Mouse (Mus musculus) heart, adult 2 months (tissue): ENCODE results near the gene Cdhr4. TPM values are rescaled to one million over a fixed set of nuclear protein-coding genes. Genes with fewer than 3 reads are reported as not detected.

Source experiments
- DNase-seq, 2 experiments: peaks; one replicate each; pipeline ENCODE4 v3.0.0; 2021
- H3K27ac ChIP-seq: fragments of 200-600 bp; 2 replicates; pipeline ENCODE4 v1.8.1; 2022
- H3K27me3 ChIP-seq: fragments of 200-500 bp; 2 replicates; pipeline ENCODE4 v1.6.1; 2012; ENCODE audit warnings: mild to moderate bottlenecking, low read length, inconsistent platforms, mixed read lengths; ENCODE audit not compliant: control insufficient read depth, insufficient read depth
- H3K36me3 ChIP-seq: fragments of 200-500 bp; 2 replicates; pipeline ENCODE4 v1.6.1; 2012; ENCODE audit warnings: low read length, inconsistent platforms; ENCODE audit not compliant: control insufficient read depth, insufficient read depth
- H3K4me1 ChIP-seq: fragments of 200-500 bp; 2 replicates; pipeline ENCODE4 v1.6.1; 2011; ENCODE audit warnings: low read length; ENCODE audit not compliant: control insufficient read depth, insufficient read depth
- H3K4me3 ChIP-seq: fragments of 200-600 bp; 2 replicates; pipeline ENCODE4 v1.8.1; 2022
- H3K79me2 ChIP-seq: fragments of 200-500 bp; replicated peaks from 2 replicates; pipeline ENCODE4 v1.6.1; 2012; ENCODE audit warnings: mild to moderate bottlenecking, inconsistent platforms, low read length, moderate library complexity, mixed read lengths; ENCODE audit not compliant: control insufficient read depth, insufficient read depth
- H3K9ac ChIP-seq: fragments of 200-500 bp; 2 replicates; pipeline ENCODE4 v1.6.1; 2012; ENCODE audit warnings: low read depth, mild to moderate bottlenecking, control low read depth, inconsistent platforms, low read length, mixed read lengths
- CTCF ChIP-seq: fragments of 200-600 bp; IDR thresholded peaks from 2 replicates; pipeline ENCODE4 v1.8.1; 2022; ENCODE audit warnings: antibody characterized with exemption, mild to moderate bottlenecking, moderate library complexity
- EP300 ChIP-seq: fragments of 200-500 bp; IDR thresholded peaks from 2 replicates; pipeline ENCODE4 v1.6.1; 2011; ENCODE audit warnings: low read depth, low read length, control low read depth; ENCODE audit not compliant: insufficient read depth
- POLR2A ChIP-seq: fragments of 200-500 bp; IDR thresholded peaks from 2 replicates; pipeline ENCODE4 v1.6.1; 2011; ENCODE audit warnings: mild to moderate bottlenecking, low read depth, low read length, control low read depth; ENCODE audit not compliant: insufficient read depth
- WGBS: fragments of 180-500 bp; shearing (Covaris S2); methylation state at CpG from one replicate; pipeline ENCODE4 v1.1.7; 2018; 5-methylcytosine and 5-hydroxymethylcytosine counted together
- intact Hi-C: fragments of 180-260 bp; cut with DNase I; formaldehyde crosslinking; loops from one replicate; pipeline ENCODE4 v1.15.1; 2025
- polyA plus RNA-seq: library from polyadenylated mRNA; depleted of rRNA; stranded (reverse); fragments of >200 nt; gene quantifications from 2 replicates; pipeline ENCODE4 v1.2.3, GENCODE M21; 2012
- total RNA-seq, 2 experiments: library from RNA; stranded (reverse); gene quantifications; 2 replicates each; pipeline ENCODE4 v1.2.3; 2021

The Cdhr4 gene
- total and polyA plus RNA-seq, 3 experiments: 0.20 to 8.8 (median 1.1) TPM

- DNase-seq: no peak
- no peak overlapping the region for H3K9ac ChIP-seq
Observed at GRCm38 (mm10) chr9:107955613-107956289, 36.5 kb upstream of the Cdhr4 start.

GRCm38 (mm10) chr9:107957141-107957540, 35.2 kb upstream of the Cdhr4 start:
- Histone ChIP-seq H3K36me3 (no peaks in the 10 kb centered on the region), H3K4me3 (no peak overlapping the region), H3K4me1 (no peaks in the 10 kb centered on the region), H3K9ac (no peak overlapping the region), H3K27ac (no peak overlapping the region), H3K79me2 (no peaks in the 10 kb centered on the region), H3K27me3 (no peaks in the 10 kb centered on the region)
- DNase-seq: no peak
- WGBS: 66% methylated on average over 6 of the region's 6 CpGs
- no peak for TF ChIP-seq POLR2A
- TF ChIP-seq EP300: no peak
- no peak for TF ChIP-seq CTCF
- intact Hi-C loops: loop anchor here (2.0 kb wide), 1 partner anchor 78 kb away; no protein-coding TSS in a partner anchor

More at GRCm38 (mm10) chr9:107955613-107956289, 36.5 kb upstream of the Cdhr4 start:
- Histone ChIP-seq H3K36me3 (no peaks in the 10 kb centered on the region), H3K4me1 (no peaks in the 10 kb centered on the region), H3K4me3 (no peak overlapping the region), H3K27ac (no peak overlapping the region), H3K79me2 (no peaks in the 10 kb centered on the region), H3K27me3 (no peaks in the 10 kb centered on the region)
- intact Hi-C loops: loop anchor here (2.0 kb wide), 1 partner anchor 79 kb away; no protein-coding TSS in a partner anchor
- 67% methylated on average over 6 of the region's 6 CpGs for WGBS
- TF ChIP-seq CTCF: no peak

- Histone ChIP-seq H3K27me3 (no peaks in the 10 kb centered on the region), H3K36me3 (no peaks in the 10 kb centered on the region), H3K9ac (no peak overlapping the region), H3K79me2 (no peaks in the 10 kb centered on the region), H3K4me1 (peaks cover 4% of the 10 kb centered on the region), H3K4me3 (no peak overlapping the region), H3K27ac (no peak overlapping the region)
- intact Hi-C loops: loop anchor here (5.0 kb wide), 1 partner anchor 42 kb away; the partner anchor contains the start of gene Ip6k1
- WGBS: 83% methylated on average over 6 of the region's 6 CpGs
- no peak for DNase-seq
- no peak for TF ChIP-seq EP300
- TF ChIP-seq CTCF: no peak
- TF ChIP-seq POLR2A: no peak
Observed at GRCm38 (mm10) chr9:107959896-107960295, 32.4 kb upstream of the Cdhr4 start.

GRCm38 (mm10) chr9:107960928-107961327, 31.4 kb upstream of the Cdhr4 start:
- Histone ChIP-seq H3K4me1 (peaks cover 4% of the 10 kb centered on the region), H3K27me3 (no peaks in the 10 kb centered on the region), H3K79me2 (no peaks in the 10 kb centered on the region), H3K36me3 (no peaks in the 10 kb centered on the region), H3K9ac (no peak overlapping the region), H3K4me3 (no peak overlapping the region), H3K27ac (no peak overlapping the region)
- WGBS: 79% methylated on average over 4 of the region's 4 CpGs
- peak; percentile 31 for TF ChIP-seq CTCF
- TF ChIP-seq POLR2A: no peak
- DNase-seq: no peak
- intact Hi-C loops: loop anchor here (5.0 kb wide), 1 partner anchor 41 kb away; the partner anchor contains the start of gene Ip6k1

GRCm38 (mm10) chr9:107961351-107961762, 30.9 kb upstream of the Cdhr4 start:
- Histone ChIP-seq H3K27me3 (no peaks in the 10 kb centered on the region), H3K4me1 (peaks cover 6% of the 10 kb centered on the region), H3K9ac (no peak overlapping the region), H3K36me3 (no peaks in the 10 kb centered on the region), H3K4me3 (no peak overlapping the region), H3K79me2 (no peaks in the 10 kb centered on the region), H3K27ac (no peak overlapping the region)
- DNase-seq: no peak
- intact Hi-C loops: loop anchor here (5.0 kb wide), 1 partner anchor 41 kb away; the partner anchor contains the start of gene Ip6k1
- TF ChIP-seq CTCF: no peak
- TF ChIP-seq POLR2A: no peak
- no peak for TF ChIP-seq EP300
- WGBS: 89% methylated on average over 10 of the region's 10 CpGs

GRCm38 (mm10) chr9:107961881-107962280, 30.4 kb upstream of the Cdhr4 start:
- intact Hi-C loops: loop anchor here (2.0 to 5.0 kb wide), 2 partner anchors 40 to 57 kb away; partner anchors contain the start of gene Ip6k1
- H3K9ac ChIP-seq: no peak overlapping the region
- no peaks in the 10 kb centered on the region for H3K27me3 ChIP-seq
- TF ChIP-seq CTCF (peak; percentile 55), POLR2A (no peak)
- H3K27ac ChIP-seq: no peak overlapping the region
- peak in 1 of 2 experiments; percentile 31 for DNase-seq
- H3K36me3 ChIP-seq: no peaks in the 10 kb centered on the region
- H3K79me2 ChIP-seq: no peaks in the 10 kb centered on the region
- H3K4me1 ChIP-seq: peaks cover 10% of the 10 kb centered on the region
- WGBS: 45% methylated on average over 5 of the region's 5 CpGs
- H3K4me3 ChIP-seq: no peak overlapping the region
